Mouse (Mus musculus): ENCODE data around the gene Lgals3bp. TPM values are rescaled to one million over a fixed set of nuclear protein-coding genes. Genes with fewer than 3 reads are reported as not detected.

Gene Lgals3bp
- polyA plus RNA-seq (2011; ENCODE audit: insufficient read depth, insufficient read length, low replicate concordance, missing spikeins), result 43.9 and 52.7 TPM in 2 replicates

DNA sequence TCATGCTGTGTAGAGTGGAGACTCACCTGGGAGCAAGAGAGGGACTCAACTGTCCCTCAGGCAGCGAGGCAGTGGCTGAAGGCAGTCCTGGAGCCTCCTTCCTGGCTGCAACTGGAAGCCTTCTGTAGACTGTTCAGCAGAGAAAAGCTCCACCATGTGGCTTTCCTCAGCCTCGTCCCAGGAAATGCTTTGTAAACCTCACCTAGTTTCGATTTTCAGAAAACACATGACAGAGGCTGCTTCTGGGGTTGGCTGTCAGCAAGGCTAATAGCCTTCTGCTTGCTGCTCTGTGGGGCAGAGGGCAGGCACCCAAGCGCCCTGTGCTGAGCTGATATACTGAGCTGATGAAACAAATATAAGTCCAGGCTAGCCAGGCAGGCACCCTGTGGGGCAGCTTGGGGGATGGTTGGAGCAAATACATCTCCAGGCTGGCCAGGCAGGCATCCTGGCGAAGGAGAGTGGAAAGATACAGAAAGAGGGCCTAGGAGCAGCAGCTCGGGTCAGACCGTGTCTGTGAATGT, at the start of gene Lgals3bp:
TSS of gene Lgals3bp (minus strand) at position 333 of the 521 bp plus-strand sequence.
- Histone ChIP-seq H3K27ac (ENCODE audit: control insufficient read depth, insufficient read depth, low read depth, low read length, poor library complexity) (peak within 1 kb of the TSS; percentile 58), H3K4me3 (replicated peaks; ENCODE audit: control insufficient read depth, low read depth, low read length) (peak within 1 kb of the TSS; percentile 60), H3K4me1 (ENCODE audit: control insufficient read depth, insufficient read depth, low read length) (peaks cover 4% of the 10 kb centered on the region)
- TF ChIP-seq CTCF (IDR thresholded peaks at IDR 0.05; ENCODE audit: control insufficient read depth, insufficient read depth, low read length), result no peak
- peak; percentile 60 for TF ChIP-seq POLR2A (IDR thresholded peaks at IDR 0.05; ENCODE audit: borderline replicate concordance, control insufficient read depth, low read depth, low read length)
- WGBS, result 11% methylated on average over 7 of the region's 7 CpGs

DNA sequence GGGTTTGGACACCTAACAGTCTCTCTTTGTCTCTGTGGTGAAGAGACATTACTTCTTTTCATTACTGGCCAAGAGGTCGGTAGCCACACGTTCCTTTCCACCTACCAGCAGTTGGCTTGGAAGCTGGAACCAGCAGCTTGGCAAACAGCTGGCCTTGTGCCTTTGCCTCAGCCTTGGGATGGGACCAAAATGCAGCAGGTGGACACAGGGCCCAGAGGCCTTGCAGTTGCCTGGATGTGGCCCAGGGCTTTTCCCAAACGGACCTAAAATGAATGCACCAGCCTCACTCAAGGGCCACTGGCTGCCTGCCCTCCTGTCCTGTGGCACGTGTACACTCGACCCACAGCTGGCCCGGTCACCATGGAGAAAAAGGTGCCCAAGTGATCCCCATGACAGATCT, 49.3 kb upstream of the Lgals3bp start:
- no peak overlapping the region for H3K4me3 ChIP-seq (replicated peaks; ENCODE audit: control insufficient read depth, low read depth, low read length)
- 76% methylated on average over 6 of the region's 6 CpGs for WGBS
- H3K27ac ChIP-seq (ENCODE audit: control insufficient read depth, insufficient read depth, low read depth, low read length, poor library complexity), result no peak overlapping the region
- TF ChIP-seq POLR2A (IDR thresholded peaks at IDR 0.05; ENCODE audit: borderline replicate concordance, control insufficient read depth, low read depth, low read length) (no peak), CTCF (IDR thresholded peaks at IDR 0.05; ENCODE audit: control insufficient read depth, insufficient read depth, low read length) (no peak)
- no peaks in the 10 kb centered on the region for H3K4me1 ChIP-seq (ENCODE audit: control insufficient read depth, insufficient read depth, low read length)

DNA sequence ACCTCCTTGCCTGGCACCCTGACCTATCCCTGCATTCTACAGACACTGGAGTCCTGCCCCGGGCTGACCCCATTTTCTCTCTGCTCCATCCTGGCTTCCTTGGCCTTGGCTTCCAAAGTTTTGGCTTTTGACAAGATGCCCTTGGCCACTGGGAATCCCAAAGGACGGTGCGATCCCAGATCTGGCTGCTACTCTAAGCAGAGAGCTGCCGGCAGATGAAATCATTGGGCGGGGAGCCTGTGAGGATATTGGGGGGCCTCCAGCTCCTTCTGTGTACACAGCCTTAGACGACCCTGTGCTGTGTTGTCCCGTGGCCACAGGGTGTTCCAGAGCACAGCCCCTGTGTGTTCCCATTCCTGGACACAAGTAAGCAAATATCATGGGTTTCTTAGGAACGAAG, 46.5 kb upstream of the Lgals3bp start:
- Histone ChIP-seq H3K4me1 (ENCODE audit: control insufficient read depth, insufficient read depth, low read length) (no peaks in the 10 kb centered on the region), H3K27ac (ENCODE audit: control insufficient read depth, insufficient read depth, low read depth, low read length, poor library complexity) (no peak overlapping the region), H3K4me3 (replicated peaks; ENCODE audit: control insufficient read depth, low read depth, low read length) (no peak overlapping the region)
- 79% methylated on average over 8 of the region's 8 CpGs for WGBS
- TF ChIP-seq CTCF (IDR thresholded peaks at IDR 0.05; ENCODE audit: control insufficient read depth, insufficient read depth, low read length), result no peak
- no peak for TF ChIP-seq POLR2A (IDR thresholded peaks at IDR 0.05; ENCODE audit: borderline replicate concordance, control insufficient read depth, low read depth, low read length)

DNA sequence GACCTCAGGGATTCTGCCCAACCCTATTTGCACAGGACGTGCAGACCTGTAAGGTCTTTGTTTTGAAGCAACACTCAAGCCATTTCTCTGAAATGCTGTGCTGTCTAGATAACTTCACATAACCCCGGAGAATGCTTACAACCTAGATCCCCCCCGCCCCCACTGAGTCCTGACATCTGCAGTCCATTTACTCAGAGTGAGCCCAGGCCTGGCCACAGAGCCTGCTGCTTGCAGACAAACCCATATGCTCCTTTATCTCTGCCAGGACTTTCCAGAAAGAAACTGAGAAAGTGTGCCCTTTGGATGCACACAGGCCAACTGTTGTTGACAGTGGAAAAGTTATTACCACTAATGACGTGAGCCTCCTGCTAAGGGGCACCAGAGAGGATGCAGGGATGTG, 45.5 kb upstream of the Lgals3bp start:
- Histone ChIP-seq H3K4me3 (replicated peaks; ENCODE audit: control insufficient read depth, low read depth, low read length) (no peak overlapping the region), H3K4me1 (ENCODE audit: control insufficient read depth, insufficient read depth, low read length) (no peaks in the 10 kb centered on the region)
- 81% methylated on average over 4 of the region's 4 CpGs for WGBS

DNA sequence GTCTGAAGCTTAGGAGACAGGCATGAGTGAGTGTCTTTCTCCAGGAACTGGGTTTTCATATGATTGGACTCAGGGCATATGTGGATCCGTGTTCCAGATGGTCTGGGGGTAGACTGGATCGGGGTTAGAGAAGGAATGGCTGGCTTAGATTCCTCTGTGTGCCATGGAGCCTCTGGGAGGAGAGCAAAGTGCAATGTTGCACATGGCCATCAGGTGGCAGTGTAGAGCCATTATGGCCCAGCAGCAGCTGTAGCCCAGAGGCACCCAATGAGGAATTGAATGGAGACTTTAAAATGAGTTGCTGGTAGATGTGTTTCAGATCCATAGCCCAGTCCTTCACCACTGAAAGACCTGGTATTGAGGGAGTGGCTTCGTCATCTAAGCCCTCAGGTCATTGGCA, 44.0 kb upstream of the Lgals3bp start:
- WGBS, result 11% methylated on average over 3 of the region's 3 CpGs
- Histone ChIP-seq H3K4me1 (ENCODE audit: control insufficient read depth, insufficient read depth, low read length) (no peaks in the 10 kb centered on the region), H3K27ac (ENCODE audit: control insufficient read depth, insufficient read depth, low read depth, low read length, poor library complexity) (no peak overlapping the region), H3K4me3 (replicated peaks; ENCODE audit: control insufficient read depth, low read depth, low read length) (no peak overlapping the region)
- TF ChIP-seq CTCF (IDR thresholded peaks at IDR 0.05; ENCODE audit: control insufficient read depth, insufficient read depth, low read length) (peak; percentile 98), POLR2A (IDR thresholded peaks at IDR 0.05; ENCODE audit: borderline replicate concordance, control insufficient read depth, low read depth, low read length) (no peak)

More for the DNA sequence above, 45.5 kb upstream of the Lgals3bp start:
- TF ChIP-seq POLR2A (IDR thresholded peaks at IDR 0.05; ENCODE audit: borderline replicate concordance, control insufficient read depth, low read depth, low read length) (no peak), CTCF (IDR thresholded peaks at IDR 0.05; ENCODE audit: control insufficient read depth, insufficient read depth, low read length) (no peak)
- no peak overlapping the region for H3K27ac ChIP-seq (ENCODE audit: control insufficient read depth, insufficient read depth, low read depth, low read length, poor library complexity)

DNA sequence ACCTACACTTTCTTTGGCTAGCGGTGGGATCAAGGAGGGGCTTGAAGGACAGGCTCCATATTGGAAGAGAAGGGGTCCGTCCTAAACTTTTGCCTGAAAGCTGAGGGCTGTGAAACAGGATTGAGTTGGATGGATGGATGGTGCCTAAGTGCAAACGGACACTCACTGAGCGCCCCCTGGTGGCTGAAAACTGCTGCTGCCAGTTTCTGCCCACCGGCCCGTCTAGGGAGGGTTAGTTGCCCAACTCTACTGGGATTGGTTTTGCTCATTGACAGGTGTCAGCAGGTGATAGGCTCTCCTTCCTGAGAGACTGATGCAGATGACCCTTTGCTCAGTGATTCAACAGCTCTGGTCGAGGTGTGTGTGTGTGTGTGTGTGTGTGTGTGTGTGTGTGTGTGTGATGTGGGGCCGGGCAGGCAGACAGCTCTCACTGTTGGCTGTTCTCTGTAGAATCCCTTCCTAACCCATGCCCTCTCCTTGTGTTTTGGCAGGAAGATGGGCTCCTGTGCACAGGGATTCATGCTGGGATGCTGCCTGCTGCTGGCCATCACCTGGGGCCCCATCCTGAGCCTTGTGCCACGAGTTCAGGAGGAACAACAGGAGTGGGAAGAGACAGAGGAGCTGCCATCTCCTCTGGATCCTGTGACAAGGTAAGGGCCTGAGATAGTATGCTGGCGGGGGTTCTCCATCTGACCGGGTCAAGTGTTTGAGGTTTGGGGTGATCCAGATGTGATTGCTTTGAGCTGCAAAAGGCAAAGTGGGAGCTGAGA, 41.5 kb upstream of the Lgals3bp start:
- TF ChIP-seq POLR2A (IDR thresholded peaks at IDR 0.05; ENCODE audit: borderline replicate concordance, control insufficient read depth, low read depth, low read length) (no peak), CTCF (IDR thresholded peaks at IDR 0.05; ENCODE audit: control insufficient read depth, insufficient read depth, low read length) (peak; percentile 81)
- 35% methylated on average over 11 of the region's 11 CpGs for WGBS
- Histone ChIP-seq H3K4me1 (ENCODE audit: control insufficient read depth, insufficient read depth, low read length) (no peaks in the 10 kb centered on the region), H3K27ac (ENCODE audit: control insufficient read depth, insufficient read depth, low read depth, low read length, poor library complexity) (no peak overlapping the region), H3K4me3 (replicated peaks; ENCODE audit: control insufficient read depth, low read depth, low read length) (no peak overlapping the region)

DNA sequence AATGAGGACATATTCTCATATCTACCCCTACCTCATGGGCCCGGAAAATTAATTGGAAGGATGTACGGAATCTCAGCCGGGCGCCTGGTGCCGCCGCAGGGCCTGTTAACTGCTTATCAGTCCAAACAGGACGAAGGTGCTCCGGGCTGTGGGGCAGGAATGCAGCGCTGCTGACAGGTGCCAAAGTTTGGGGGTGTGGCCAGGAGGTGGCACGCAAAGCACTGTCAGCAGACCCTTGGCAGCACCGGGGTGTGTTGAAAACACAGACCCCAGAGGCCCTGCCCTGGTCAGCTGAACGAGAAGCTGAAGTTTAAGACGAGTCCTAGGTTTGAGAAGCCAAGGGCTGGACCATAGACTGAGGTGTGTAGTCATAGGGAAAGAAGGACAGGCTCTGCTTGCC, 40.8 kb upstream of the Lgals3bp start:
- TF ChIP-seq CTCF (IDR thresholded peaks at IDR 0.05; ENCODE audit: control insufficient read depth, insufficient read depth, low read length), result no peak
- no peak for TF ChIP-seq POLR2A (IDR thresholded peaks at IDR 0.05; ENCODE audit: borderline replicate concordance, control insufficient read depth, low read depth, low read length)
- Histone ChIP-seq H3K27ac (ENCODE audit: control insufficient read depth, insufficient read depth, low read depth, low read length, poor library complexity) (no peak overlapping the region), H3K4me1 (ENCODE audit: control insufficient read depth, insufficient read depth, low read length) (no peaks in the 10 kb centered on the region), H3K4me3 (replicated peaks; ENCODE audit: control insufficient read depth, low read depth, low read length) (no peak overlapping the region)
- 83% methylated on average over 13 of the region's 13 CpGs for WGBS

DNA sequence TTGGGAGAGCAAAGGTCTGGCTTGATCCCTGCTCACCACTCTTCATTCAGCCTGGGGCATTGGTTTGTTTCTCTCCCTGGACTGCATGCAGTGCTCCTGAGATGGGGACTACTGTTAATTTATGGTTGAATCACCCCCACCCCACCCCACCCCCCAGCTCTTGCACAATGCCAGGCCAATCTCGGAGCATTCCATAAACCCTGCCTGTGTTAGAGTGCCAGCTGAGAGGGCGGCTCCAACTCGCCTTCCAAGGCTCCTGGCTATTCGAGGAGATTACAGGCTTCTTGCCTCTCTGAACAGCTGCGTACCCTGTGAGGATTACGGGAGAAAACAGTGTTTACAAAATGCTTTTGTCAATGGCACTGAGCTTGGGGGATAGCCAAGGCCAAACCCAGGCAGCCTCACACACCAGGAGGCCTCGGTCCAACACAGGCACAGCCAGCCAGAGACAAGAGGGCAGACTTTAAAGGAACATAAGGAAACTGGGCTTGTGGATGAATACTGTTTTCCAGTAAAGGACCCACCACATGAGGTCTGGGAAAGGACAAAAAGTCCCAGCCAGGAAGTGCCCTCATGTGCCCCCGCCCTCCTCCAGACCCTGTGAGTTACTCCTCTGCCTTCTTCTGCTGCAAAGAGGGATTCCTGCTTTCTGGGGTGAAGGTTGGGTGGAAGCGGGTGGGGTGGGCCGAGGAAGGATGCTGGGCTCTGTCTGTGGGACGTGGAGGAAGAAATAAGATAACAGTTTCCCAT, 36.9 kb upstream of the Lgals3bp start:
- no peak for TF ChIP-seq CTCF (IDR thresholded peaks at IDR 0.05; ENCODE audit: control insufficient read depth, insufficient read depth, low read length)
- TF ChIP-seq POLR2A (IDR thresholded peaks at IDR 0.05; ENCODE audit: borderline replicate concordance, control insufficient read depth, low read depth, low read length), result no peak
- Histone ChIP-seq H3K4me1 (ENCODE audit: control insufficient read depth, insufficient read depth, low read length) (no peaks in the 10 kb centered on the region), H3K4me3 (replicated peaks; ENCODE audit: control insufficient read depth, low read depth, low read length) (no peak overlapping the region), H3K27ac (ENCODE audit: control insufficient read depth, insufficient read depth, low read depth, low read length, poor library complexity) (no peak overlapping the region)
- WGBS, result 70% methylated on average over 11 of the region's 11 CpGs

Data from bone marrow, adult 2 months (tissue).